Comparison of ENCODE assay signal across 17 mouse cellular contexts in the genomic region with DNA sequence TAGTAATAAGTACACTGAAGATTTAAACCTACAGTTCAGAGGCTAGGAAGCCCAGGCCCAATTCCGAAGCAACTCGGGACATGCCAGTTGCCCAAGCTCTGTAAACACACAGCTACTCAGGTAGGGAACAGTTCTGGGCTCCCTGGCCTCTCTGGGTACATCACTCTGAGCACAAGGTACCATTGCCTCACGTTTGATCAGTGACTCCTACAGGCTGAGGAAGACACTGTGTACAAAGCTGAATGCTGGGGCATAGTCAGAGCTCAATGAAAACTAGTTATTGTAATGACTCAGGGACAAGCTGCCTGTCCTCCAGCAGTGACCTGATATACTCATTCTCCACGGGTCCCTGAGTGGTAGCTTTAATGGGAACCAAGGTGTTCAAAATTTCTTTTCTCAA. TPM values are rescaled to one million over a fixed set of nuclear protein-coding genes. Genes with fewer than 3 reads are reported as not detected.
A peak's percentile ranks its signal among the peaks of the same experiment; 100 is the strongest.
DNase-seq lines count a peak whose midpoint lies in the region; ATAC-seq and TF ChIP-seq lines count a peak whose summit lies in the region.
"Had no signal": no experiment of that assay in that cellular context is flagged by ENCODE, and none has a peak within 500 bp of the region (broad histone marks: within the 10 kb centered on the region; RNA-seq: fewer than 3 reads in every experiment).

No protein-coding gene starts in this region.

- H3K9me3 ChIP-seq in liver, embryonic 16.5 days (replicated peaks; ENCODE audit: control insufficient read depth, low read length) = no peaks in the 10 kb centered on the region
- no peaks in the 10 kb centered on the region for H3K9me3 ChIP-seq in forebrain, embryonic 12.5 days
- no peaks in the 10 kb centered on the region for H3K9me3 ChIP-seq in hindbrain, embryonic 13.5 days
- H3K9me3 ChIP-seq in midbrain, postnatal 0 days (ENCODE audit: low read length) = no peaks in the 10 kb centered on the region
- no peaks in the 10 kb centered on the region for H3K9me3 ChIP-seq in kidney, embryonic 15.5 days (replicated peaks)
- H3K9me3 ChIP-seq: embryonic facial prominence, embryonic 15.5 days; G1E; limb, embryonic 12.5 days had no signal

- H3K4me2 ChIP-seq in liver, embryonic 16.5 days (ENCODE audit: low read depth, low read length) = no peak overlapping the region
- H3K4me2 ChIP-seq in forebrain, embryonic 12.5 days = no peak overlapping the region
- no peak overlapping the region for H3K4me2 ChIP-seq in hindbrain, embryonic 13.5 days
- no peak overlapping the region for H3K4me2 ChIP-seq in midbrain, postnatal 0 days (ENCODE audit: low read depth, low read length, poor library complexity, severe bottlenecking)
- H3K4me2 ChIP-seq in kidney, embryonic 15.5 days = no peak overlapping the region
- H3K4me2 ChIP-seq: embryonic facial prominence, embryonic 15.5 days; heart, embryonic 11.5 days; limb, embryonic 12.5 days had no signal

- peak; percentile 9; the same call in 1 of the 2 replicates for TF ChIP-seq CTCF in midbrain, postnatal 0 days (IDR thresholded peaks at IDR 0.05)

- H3K27ac ChIP-seq in liver, embryonic 16.5 days (ENCODE audit: low read length) = no peak overlapping the region
- H3K27ac ChIP-seq in forebrain, embryonic 12.5 days = peak overlapping the region; percentile 68; the same call in 1 of the 2 replicates
- H3K27ac ChIP-seq in hindbrain, embryonic 13.5 days = peak overlapping the region; percentile 86
- H3K27ac ChIP-seq in midbrain, postnatal 0 days (ENCODE audit: low read depth, low read length) = no peak overlapping the region
- H3K27ac ChIP-seq in kidney, embryonic 15.5 days = no peak overlapping the region
- H3K27ac ChIP-seq: embryonic facial prominence, embryonic 15.5 days; limb, embryonic 12.5 days had no signal

- H3K4me3 ChIP-seq in liver, embryonic 16.5 days (ENCODE audit: low read depth, low read length) = no peak overlapping the region
- H3K4me3 ChIP-seq in forebrain, embryonic 12.5 days (replicated peaks) = no peak overlapping the region
- H3K4me3 ChIP-seq in hindbrain, embryonic 13.5 days = no peak overlapping the region
- H3K4me3 ChIP-seq in midbrain, postnatal 0 days (ENCODE audit: low read depth, low read length) = no peak overlapping the region
- no peak overlapping the region for H3K4me3 ChIP-seq in kidney, embryonic 15.5 days (replicated peaks)
- H3K4me3 ChIP-seq: embryonic facial prominence, embryonic 15.5 days; left cerebral cortex, adult 2 months; limb, embryonic 12.5 days had no signal

- peaks cover 5% of the 10 kb centered on the region for H3K36me3 ChIP-seq in liver, embryonic 16.5 days (ENCODE audit: control insufficient read depth, insufficient read depth)
- H3K36me3 ChIP-seq in forebrain, embryonic 12.5 days (replicated peaks) = peaks cover 18% of the 10 kb centered on the region
- peaks cover 17% of the 10 kb centered on the region for H3K36me3 ChIP-seq in hindbrain, embryonic 13.5 days
- peaks cover 4% of the 10 kb centered on the region; the same call in 1 of the 2 replicates for H3K36me3 ChIP-seq in midbrain, postnatal 0 days (ENCODE audit: insufficient read depth, low read length)
- H3K36me3 ChIP-seq in kidney, embryonic 15.5 days = peaks cover 65% of the 10 kb centered on the region

- DNase-seq in liver = no peak
- DNase-seq in midbrain, postnatal 0 days (ENCODE audit: low spot score) = no peak
- no peak for DNase-seq in heart, adult 11 months
- DNase-seq in lung, postnatal 25 days (ENCODE audit: low spot score) = no peak
- DNase-seq: gastrocnemius, postnatal 14 days; heart, postnatal 4 days; spleen, adult 18-20 months; thymus, postnatal 36 days had no signal

- peak; percentile 71 for ATAC-seq in liver, embryonic 16.5 days (ENCODE audit: low read depth)
- ATAC-seq in forebrain, embryonic 12.5 days (ENCODE audit: low FRiP score) = no peak
- 0 out of 2 replicates have a peak, but pooled peaks have one; percentile 25 for ATAC-seq in hindbrain, embryonic 13.5 days (ENCODE audit: low FRiP score)
- no peak for ATAC-seq in midbrain, postnatal 0 days (ENCODE audit: low FRiP score)
- no peak for ATAC-seq in kidney, embryonic 15.5 days (replicated peaks; ENCODE audit: low FRiP score)

- H3K9ac ChIP-seq in liver, embryonic 16.5 days (ENCODE audit: low read depth, low read length) = no peak overlapping the region
- no peak overlapping the region for H3K9ac ChIP-seq in forebrain, embryonic 12.5 days
- H3K9ac ChIP-seq in hindbrain, embryonic 13.5 days = no peak overlapping the region
- no peak overlapping the region for H3K9ac ChIP-seq in midbrain, postnatal 0 days (replicated peaks; ENCODE audit: low read length, poor library complexity, severe bottlenecking)
- no peak overlapping the region for H3K9ac ChIP-seq in kidney, embryonic 15.5 days
- H3K9ac ChIP-seq: embryonic facial prominence, embryonic 15.5 days; limb, embryonic 12.5 days had no signal

- 62% methylated on average over 4 of the region's 4 CpGs for WGBS in liver, embryonic 16.5 days (ENCODE audit: insufficient replicate concordance)
- WGBS in forebrain, embryonic 12.5 days = 77% methylated on average over 4 of the region's 4 CpGs
- WGBS in hindbrain, embryonic 13.5 days = 82% methylated on average over 4 of the region's 4 CpGs
- 74% methylated on average over 4 of the region's 4 CpGs for whole genome bisulfite sequencing in midbrain, postnatal 0 days
- WGBS in kidney, embryonic 15.5 days = 85% methylated on average over 4 of the region's 4 CpGs

- no peaks in the 10 kb centered on the region for H3K27me3 ChIP-seq in liver, embryonic 16.5 days (ENCODE audit: control insufficient read depth, insufficient read depth, low read depth, low read length)
- no peaks in the 10 kb centered on the region for H3K27me3 ChIP-seq in forebrain, embryonic 12.5 days
- no peaks in the 10 kb centered on the region for H3K27me3 ChIP-seq in hindbrain, embryonic 13.5 days
- no peaks in the 10 kb centered on the region for H3K27me3 ChIP-seq in midbrain, postnatal 0 days (ENCODE audit: insufficient read depth, low read length)
- H3K27me3 ChIP-seq in kidney, embryonic 15.5 days = no peaks in the 10 kb centered on the region
- H3K27me3 ChIP-seq: embryonic facial prominence, embryonic 15.5 days; limb, embryonic 12.5 days had no signal

- peaks cover 4% of the 10 kb centered on the region for H3K4me1 ChIP-seq in liver, embryonic 16.5 days (ENCODE audit: control insufficient read depth, low read depth, low read length)
- H3K4me1 ChIP-seq in forebrain, embryonic 12.5 days = peaks cover 40% of the 10 kb centered on the region
- H3K4me1 ChIP-seq in hindbrain, embryonic 13.5 days (replicated peaks) = peaks cover 38% of the 10 kb centered on the region
- H3K4me1 ChIP-seq in midbrain, postnatal 0 days (ENCODE audit: insufficient read depth, low read length) = no peaks in the 10 kb centered on the region
- H3K4me1 ChIP-seq in kidney, embryonic 15.5 days = no peaks in the 10 kb centered on the region
- H3K4me1 ChIP-seq: limb, embryonic 12.5 days had no signal

RNA-seq across cellular contexts. Expression of a gene that starts 22.8 kb away (rescaled TPM):
- 141 and 145 TPM in 2 replicates for polyA plus RNA-seq in liver, embryonic 16.5 days (2015; fragmentation: Nextera tagmentation; extraction: Ambion mirVana)
- 294 and 303 TPM in 2 replicates for polyA plus RNA-seq in forebrain, embryonic 12.5 days (2016; fragmentation: Nextera tagmentation; extraction: Ambion mirVana)
- polyA plus RNA-seq in hindbrain, embryonic 13.5 days (2015; fragmentation: Nextera tagmentation; extraction: Ambion mirVana) = 314 and 317 TPM in 2 replicates
- total RNA-seq in midbrain, postnatal 0 days (2014; rRNA removed) = 218 and 239 TPM in 2 replicates
- polyA plus RNA-seq in midbrain, postnatal 0 days (2015; fragmentation: Nextera tagmentation; extraction: Ambion mirVana) = 282 and 287 TPM in 2 replicates
- 270 and 278 TPM in 2 replicates for polyA plus RNA-seq in kidney, embryonic 15.5 days (2015; fragmentation: Nextera tagmentation; extraction: Ambion mirVana)

Comparison
In these comparisons a context has a peak if more than half of its experiments do, and no peak if none do; other contexts are left out.
1. ATAC-seq: peak in liver, embryonic 16.5 days (single experiment) and hindbrain, embryonic 13.5 days (single experiment); none in forebrain, embryonic 12.5 days (single experiment), midbrain, postnatal 0 days (single experiment) and kidney, embryonic 15.5 days (single experiment).
2. H3K27ac ChIP-seq: peak in forebrain, embryonic 12.5 days (single experiment) and hindbrain, embryonic 13.5 days (single experiment); none in liver, embryonic 16.5 days (single experiment), midbrain, postnatal 0 days (single experiment) and kidney, embryonic 15.5 days (single experiment).